Mouse (Mus musculus) telencephalon, adult 2 months (tissue): ENCODE data around the gene Akr1c20.

Source experiments
- DNase-seq: peaks from one replicate; pipeline ENCODE4 v3.0.0-alpha.2; 2011; ENCODE audit warnings: low read depth, low spot score

Gene Akr1c20

GRCm38 (mm10) chr13:4523201-4523838 lies at the start of gene Akr1c20:
Gene Akr1c20 (minus strand): TSS chr13:4523345.
- DNase-seq: no peak

- no peak for DNase-seq
These were observed 42.9 kb upstream of the Akr1c20 start for GRCm38 (mm10) chr13:4565996-4566395.

GRCm38 (mm10) chr13:4560500-4560899 lies 37.4 kb upstream of the Akr1c20 start:
- no peak for DNase-seq

- DNase-seq: no peak
These were observed 36.0 kb upstream of the Akr1c20 start for GRCm38 (mm10) chr13:4559143-4559542.

GRCm38 (mm10) chr13:4514811-4515210 lies 8.3 kb downstream of the Akr1c20 start:
- no peak for DNase-seq

GRCm38 (mm10) chr13:4467896-4468295 lies 55.2 kb downstream of the Akr1c20 start:
- no peak for DNase-seq

- no peak for DNase-seq
These were observed 57.5 kb downstream of the Akr1c20 start for GRCm38 (mm10) chr13:4465641-4466040.
